Mouse (Mus musculus) kidney, postnatal 36 days (tissue): Measurements from ENCODE around the gene Gna12.

Experiments used
- DNase-seq, 2 experiments: peaks; one replicate each; pipeline ENCODE4 v3.0.0; 2021 to 2022; ENCODE audit warnings: mixed read lengths in 2 of 2

The Gna12 gene

GRCm38 (mm10) chr5:140752041-140752440 is 78.2 kb downstream of the Gna12 start:
- no peak for DNase-seq

GRCm38 (mm10) chr5:140750925-140751324 is 79.3 kb downstream of the Gna12 start:
- peak in 1 of 2 experiments; percentile 76 for DNase-seq

GRCm38 (mm10) chr5:140749062-140749875 is 81.0 kb downstream of the Gna12 start:
- peak; percentile 84 to 91 for DNase-seq

GRCm38 (mm10) chr5:140748425-140748824 is 81.8 kb downstream of the Gna12 start:
- peak; percentile 84 to 92 for DNase-seq

- peak in 1 of 2 experiments; percentile 30 for DNase-seq
Observed at GRCm38 (mm10) chr5:140743706-140744131, 86.5 kb downstream of the Gna12 start.

GRCm38 (mm10) chr5:140741877-140742276 is 88.4 kb downstream of the Gna12 start:
- DNase-seq, result no peak

GRCm38 (mm10) chr5:140741040-140741439 is 89.2 kb downstream of the Gna12 start:
- DNase-seq, result peak; percentile 44 to 68

GRCm38 (mm10) chr5:140739813-140740212 is 90.4 kb downstream of the Gna12 start:
- DNase-seq, result peak in 1 of 2 experiments; percentile 42

- no peak for DNase-seq
Observed at GRCm38 (mm10) chr5:140736166-140736565, 94.1 kb downstream of the Gna12 start.

- peak; percentile 27 to 41 for DNase-seq
Observed at GRCm38 (mm10) chr5:140735297-140735696, 94.9 kb downstream of the Gna12 start.

GRCm38 (mm10) chr5:140733336-140733735 is 96.9 kb downstream of the Gna12 start:
- no peak for DNase-seq

- peak in 1 of 2 experiments; percentile 30 for DNase-seq
Observed at GRCm38 (mm10) chr5:140732195-140732594, 98.0 kb downstream of the Gna12 start.

- no peak for DNase-seq
Observed at GRCm38 (mm10) chr5:140731040-140731797, 99.0 kb downstream of the Gna12 start.

- no peak for DNase-seq
Observed at GRCm38 (mm10) chr5:140726946-140727740, 103.1 kb downstream of the Gna12 start.

GRCm38 (mm10) chr5:140726062-140726839 is 104.0 kb downstream of the Gna12 start:
- DNase-seq, result no peak

- no peak for DNase-seq
Observed at GRCm38 (mm10) chr5:140723822-140724221, 106.4 kb downstream of the Gna12 start, which contains the start of gene Amz1. Gene Amz1 (plus strand): TSS chr5:140724127.

- DNase-seq, result no peak
Observed at GRCm38 (mm10) chr5:140722121-140722520, 108.1 kb downstream of the Gna12 start.

GRCm38 (mm10) chr5:140720773-140721172 is 109.5 kb downstream of the Gna12 start:
- no peak for DNase-seq

- DNase-seq, result no peak
Observed at GRCm38 (mm10) chr5:140711040-140711439, 119.2 kb downstream of the Gna12 start.

- DNase-seq, result no peak
Observed at GRCm38 (mm10) chr5:140710315-140710714, 119.9 kb downstream of the Gna12 start.
